Mouse (Mus musculus) liver, postnatal 0 days (tissue): Measurements from ENCODE around the gene Tmem52.

Experiments used
- CTCF ChIP-seq: sonication (generic); IDR thresholded peaks from 2 replicates; pipeline ENCODE4 v1.5.1; 2016; ENCODE audit warnings: antibody characterized with exemption, low read depth
- EP300 ChIP-seq: IDR thresholded peaks from 2 replicates; pipeline ENCODE4 v1.6.1; 2016; ENCODE audit warnings: antibody characterized with exemption, low read depth, mild to moderate bottlenecking

GRCm38 (mm10) chr4:155426272-155426671 lies 42.6 kb upstream of the Tmem52 start:
- TF ChIP-seq EP300: no peak
- no peak for TF ChIP-seq CTCF
